Mouse (Mus musculus): Measurements from ENCODE around the gene Shpk. TPM values are rescaled to one million over a fixed set of nuclear protein-coding genes. Genes with fewer than 3 reads are reported as not detected.

Shpk gene
- polyA plus RNA-seq, 1 experiment from 2014 or later: 1.6 TPM

DNA sequence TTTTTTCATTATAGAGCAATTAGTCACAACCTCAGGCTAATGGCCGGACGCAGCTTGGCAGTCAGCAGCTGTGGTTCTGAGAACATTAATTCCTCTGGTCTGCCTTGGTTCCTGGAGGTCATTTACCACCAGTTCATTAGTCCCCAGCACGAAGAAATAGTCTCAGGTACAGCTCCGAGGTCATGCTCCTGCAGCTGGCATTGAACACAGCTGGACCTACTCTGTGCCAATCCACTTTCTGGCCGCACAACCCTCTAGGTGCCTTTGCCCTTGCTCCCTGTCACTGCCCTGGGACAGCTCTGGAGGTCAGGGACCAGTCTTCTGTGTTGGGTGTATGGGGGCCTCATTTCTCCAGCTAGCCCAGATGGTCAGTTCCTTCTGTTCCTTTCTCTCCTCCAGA lies 29.6 kb downstream of the Shpk start:
- no peaks in the 10 kb centered on the region for H3K4me1 ChIP-seq (replicated peaks)
- WGBS: 69% methylated on average over 5 of the region's 5 CpGs

DNA sequence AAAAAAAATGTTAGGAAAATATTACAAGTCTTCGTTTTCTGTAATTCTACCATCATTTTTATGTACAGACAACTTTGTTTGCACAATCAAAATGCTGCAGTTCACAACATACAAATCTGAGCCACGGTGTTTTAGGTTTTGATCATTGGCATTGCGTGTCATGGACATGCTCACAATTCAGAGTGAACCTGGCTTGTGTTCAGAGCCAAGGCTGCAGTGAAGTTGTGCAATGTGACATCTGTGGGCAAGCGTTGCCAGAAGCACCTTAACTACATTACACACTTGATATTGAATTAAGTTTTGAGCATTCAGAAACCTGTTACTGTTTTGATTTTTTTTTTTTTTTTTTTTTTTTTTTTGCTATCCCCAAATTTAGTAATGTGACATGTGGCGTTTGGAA lies 30.8 kb downstream of the Shpk start:
- 90% methylated on average over 5 of the region's 5 CpGs for WGBS
- H3K4me3 ChIP-seq (replicated peaks): no peak overlapping the region
- no peaks in the 10 kb centered on the region for H3K27me3 ChIP-seq
- no peak overlapping the region for H3K9ac ChIP-seq (replicated peaks)
- no peak overlapping the region for H3K27ac ChIP-seq
- H3K36me3 ChIP-seq: no peaks in the 10 kb centered on the region
- no peaks in the 10 kb centered on the region for H3K4me1 ChIP-seq (replicated peaks)
- H3K9me3 ChIP-seq: peaks cover 8% of the 10 kb centered on the region
- no peak overlapping the region for H3K4me2 ChIP-seq
- no peak for ATAC-seq (ENCODE audit: insufficient number of reproducible peaks, insufficient read depth, low FRiP score, low TSS enrichment, low read depth)

More for the DNA sequence above, 29.6 kb downstream of the Shpk start:
- H3K4me3 ChIP-seq (replicated peaks): no peak overlapping the region
- no peak overlapping the region for H3K4me2 ChIP-seq
- H3K36me3 ChIP-seq: no peaks in the 10 kb centered on the region
- H3K9ac ChIP-seq (replicated peaks): no peak overlapping the region
- H3K27ac ChIP-seq: no peak overlapping the region
- ATAC-seq (ENCODE audit: insufficient number of reproducible peaks, insufficient read depth, low FRiP score, low TSS enrichment, low read depth): no peak
- H3K27me3 ChIP-seq: no peaks in the 10 kb centered on the region
- H3K9me3 ChIP-seq: peaks cover 8% of the 10 kb centered on the region

DNA sequence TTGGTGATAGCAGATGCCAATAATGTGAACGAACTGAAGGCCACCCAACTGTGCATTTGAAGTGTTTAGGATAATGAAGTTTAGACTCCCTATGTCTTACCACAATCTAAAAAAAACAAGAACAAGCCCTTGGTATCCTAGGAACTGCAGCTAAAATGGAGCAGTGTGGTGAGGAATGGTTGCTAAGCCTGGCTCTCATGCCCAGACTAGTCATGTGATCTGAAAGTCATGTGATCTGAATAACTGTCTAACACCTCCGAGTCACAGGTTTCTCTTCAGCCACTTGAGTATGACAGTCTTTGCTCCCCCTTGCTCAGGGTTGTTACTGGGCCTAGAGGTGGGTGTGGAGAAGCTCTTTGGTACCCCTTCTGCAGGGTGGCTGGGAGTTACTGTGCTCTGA lies 33.3 kb downstream of the Shpk start:
- H3K4me3 ChIP-seq (replicated peaks): no peak overlapping the region
- H3K4me1 ChIP-seq (replicated peaks): peaks cover 8% of the 10 kb centered on the region
- no peak overlapping the region for H3K4me2 ChIP-seq
- H3K36me3 ChIP-seq: no peaks in the 10 kb centered on the region
- H3K9me3 ChIP-seq: peaks cover 8% of the 10 kb centered on the region
- H3K9ac ChIP-seq (replicated peaks): no peak overlapping the region
- ATAC-seq (ENCODE audit: insufficient number of reproducible peaks, insufficient read depth, low FRiP score, low TSS enrichment, low read depth): no peak
- no peaks in the 10 kb centered on the region for H3K27me3 ChIP-seq
- H3K27ac ChIP-seq: no peak overlapping the region
- 68% methylated on average over 2 of the region's 2 CpGs for WGBS

DNA sequence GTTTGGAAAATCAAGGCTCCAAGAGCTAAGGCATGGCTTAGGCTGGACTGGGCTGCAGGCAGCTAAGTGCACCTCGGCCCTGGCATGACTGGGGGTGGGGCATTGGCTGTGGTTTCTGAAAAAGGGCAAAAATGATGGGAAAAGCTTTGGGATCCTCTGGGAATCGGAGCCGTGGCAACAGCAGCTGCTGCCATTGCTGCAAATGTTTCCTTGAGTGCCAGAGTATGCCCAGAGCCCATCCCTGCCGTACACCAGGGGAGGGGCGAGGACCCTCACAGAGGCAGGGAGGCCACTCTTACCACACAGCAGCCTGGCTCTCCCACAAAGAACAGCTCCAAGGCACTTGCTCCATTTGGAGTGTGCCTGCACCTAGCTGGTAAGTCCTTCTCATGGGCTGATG lies 34.7 kb downstream of the Shpk start, which contains the start of gene Trpv1:
Gene Trpv1 (plus strand): TSS at position 301 of the 400 bp plus-strand sequence.
- H3K4me2 ChIP-seq: no peak within 1 kb of the TSS
- no peak within 1 kb of the TSS for H3K9ac ChIP-seq (replicated peaks)
- peaks cover 5% of the 10 kb centered on the region for H3K9me3 ChIP-seq
- no peak within 1 kb of the TSS for H3K27ac ChIP-seq
- WGBS: 83% methylated on average over 5 of the region's 5 CpGs
- peaks cover 8% of the 10 kb centered on the region for H3K4me1 ChIP-seq (replicated peaks)
- no peak within 1 kb of the TSS for H3K4me3 ChIP-seq (replicated peaks)
- no peaks in the 10 kb centered on the region for H3K27me3 ChIP-seq
- H3K36me3 ChIP-seq: no peaks in the 10 kb centered on the region
- no peak for ATAC-seq (ENCODE audit: insufficient number of reproducible peaks, insufficient read depth, low FRiP score, low TSS enrichment, low read depth)

DNA sequence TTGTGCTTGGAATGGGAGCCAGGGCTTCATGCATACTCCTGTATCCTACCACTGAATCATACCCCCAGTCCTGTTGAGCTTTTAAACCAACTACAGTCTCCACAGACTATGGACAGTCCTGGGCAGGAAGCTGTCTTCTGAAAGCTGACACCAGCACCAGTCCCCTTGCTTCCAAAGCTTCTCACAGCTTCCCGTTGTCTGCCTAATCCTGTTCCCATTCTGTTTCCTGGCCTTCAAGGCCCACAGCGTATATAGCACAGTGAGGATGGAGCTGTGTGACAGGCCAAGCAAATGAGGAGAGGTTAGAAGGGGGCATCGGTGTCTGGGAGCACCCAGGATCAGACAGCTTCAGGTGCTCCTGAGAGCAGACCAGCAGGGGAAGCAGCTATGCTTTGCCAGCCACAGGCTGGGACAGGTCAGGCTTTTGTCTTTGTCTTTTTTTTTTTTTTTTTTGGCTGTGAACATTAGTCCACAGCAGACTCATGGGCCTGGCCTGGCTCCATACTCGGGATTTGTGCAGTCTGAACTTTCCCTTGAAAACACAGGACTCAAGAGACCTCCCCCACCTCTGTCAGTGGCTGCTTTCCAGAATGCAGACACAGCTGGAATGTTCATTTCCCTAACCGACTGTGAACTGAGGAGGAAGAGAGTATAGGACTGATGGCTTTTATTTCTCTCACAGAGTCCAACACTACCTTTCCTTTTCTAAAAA lies 36.9 kb downstream of the Shpk start:
- 36% methylated on average over 5 of the region's 5 CpGs for WGBS
- Histone ChIP-seq H3K9me3 (no peaks in the 10 kb centered on the region), H3K9ac (replicated peaks) (no peak overlapping the region), H3K27ac (peak overlapping the region; percentile 87), H3K27me3 (no peaks in the 10 kb centered on the region), H3K4me2 (no peak overlapping the region), H3K4me3 (replicated peaks) (no peak overlapping the region), H3K4me1 (replicated peaks) (peaks cover 8% of the 10 kb centered on the region), H3K36me3 (no peaks in the 10 kb centered on the region)
- peak; percentile 64 for ATAC-seq (ENCODE audit: insufficient number of reproducible peaks, insufficient read depth, low FRiP score, low TSS enrichment, low read depth)

DNA sequence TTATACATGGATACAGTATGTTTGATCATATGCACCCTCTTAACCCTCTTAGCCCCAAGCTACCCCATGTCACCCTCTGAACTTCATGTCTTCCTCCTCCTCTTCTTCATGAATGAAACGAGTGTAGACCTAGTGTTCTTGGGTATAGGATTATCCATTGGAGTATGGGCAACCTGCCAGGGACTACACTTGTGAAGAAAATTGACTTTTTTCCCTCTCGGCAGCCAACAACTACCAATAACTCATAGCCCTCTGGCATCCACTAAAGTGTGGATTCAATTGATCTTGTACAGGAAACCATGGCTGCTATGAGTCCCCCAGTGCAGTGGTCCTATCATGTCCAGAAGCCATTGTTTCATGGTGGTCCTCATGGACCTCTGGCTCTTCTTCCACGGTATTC lies 37.5 kb downstream of the Shpk start:
- no peak for ATAC-seq (ENCODE audit: insufficient number of reproducible peaks, insufficient read depth, low FRiP score, low TSS enrichment, low read depth)
- Histone ChIP-seq H3K27ac (peak overlapping the region; percentile 47), H3K4me1 (replicated peaks) (peaks cover 8% of the 10 kb centered on the region), H3K36me3 (no peaks in the 10 kb centered on the region), H3K9ac (replicated peaks) (no peak overlapping the region), H3K9me3 (no peaks in the 10 kb centered on the region), H3K27me3 (no peaks in the 10 kb centered on the region), H3K4me3 (replicated peaks) (no peak overlapping the region), H3K4me2 (no peak overlapping the region)
- 67% methylated on average over 3 of the region's 3 CpGs for WGBS

DNA sequence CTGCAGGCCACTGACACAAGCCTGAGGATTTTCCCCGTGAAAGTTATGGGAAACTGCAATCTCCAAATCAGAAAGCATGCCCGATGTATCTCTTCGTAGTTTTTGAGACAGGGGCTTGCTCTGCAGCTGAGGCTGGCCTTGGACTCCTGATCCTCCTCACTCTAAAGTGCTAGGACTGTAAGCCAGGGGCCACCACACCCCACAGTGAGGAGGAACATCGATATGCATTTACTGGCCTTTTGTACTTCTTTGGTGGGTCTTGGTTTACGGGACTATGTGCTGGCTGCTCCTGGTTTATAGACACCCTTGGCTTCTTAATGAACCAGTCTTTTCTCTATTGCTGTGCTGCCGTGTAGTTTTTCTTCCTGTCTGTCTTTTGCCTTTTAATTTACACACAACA lies 42.9 kb downstream of the Shpk start:
- no peak overlapping the region for H3K4me3 ChIP-seq (replicated peaks)
- no peaks in the 10 kb centered on the region for H3K27me3 ChIP-seq
- H3K4me2 ChIP-seq: no peak overlapping the region
- peaks cover 4% of the 10 kb centered on the region; the same call in 1 of the 2 replicates for H3K4me1 ChIP-seq (replicated peaks)
- 65% methylated on average over 6 of the region's 6 CpGs for WGBS
- H3K9ac ChIP-seq (replicated peaks): no peak overlapping the region
- H3K36me3 ChIP-seq: no peaks in the 10 kb centered on the region
- H3K9me3 ChIP-seq: 0 out of 2 replicates have a peak, but pooled peaks cover 4% of the 10 kb centered on the region
- no peak overlapping the region for H3K27ac ChIP-seq
- ATAC-seq (ENCODE audit: insufficient number of reproducible peaks, insufficient read depth, low FRiP score, low TSS enrichment, low read depth): no peak

DNA sequence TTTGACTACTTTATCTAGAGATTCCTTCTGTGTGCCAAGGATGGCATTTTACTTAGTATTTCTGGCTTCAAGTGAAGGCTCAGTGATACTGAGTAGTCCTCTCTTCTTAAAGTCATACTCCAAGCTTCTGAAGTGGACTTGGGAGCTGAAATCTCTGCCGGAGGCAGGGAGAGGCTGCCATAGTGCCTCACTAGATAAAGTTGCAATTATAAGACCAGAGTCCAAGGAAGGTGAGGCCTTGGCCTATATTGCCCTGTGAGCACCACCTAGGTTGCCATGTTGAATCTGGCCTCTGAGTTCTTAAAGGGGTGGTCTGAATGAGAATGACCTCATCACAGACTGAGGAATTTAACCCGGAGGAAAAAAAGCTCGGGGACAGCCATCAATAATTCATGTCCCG lies 43.5 kb downstream of the Shpk start:
- H3K4me3 ChIP-seq (replicated peaks): no peak overlapping the region
- WGBS: 88% methylated on average over 4 of the region's 4 CpGs
- H3K9me3 ChIP-seq: 0 out of 2 replicates have a peak, but pooled peaks cover 6% of the 10 kb centered on the region
- H3K36me3 ChIP-seq: no peaks in the 10 kb centered on the region
- no peak for ATAC-seq (ENCODE audit: insufficient number of reproducible peaks, insufficient read depth, low FRiP score, low TSS enrichment, low read depth)
- H3K9ac ChIP-seq (replicated peaks): no peak overlapping the region
- no peak overlapping the region for H3K27ac ChIP-seq
- no peaks in the 10 kb centered on the region for H3K27me3 ChIP-seq
- 0 out of 2 replicates have a peak, but pooled peaks cover 4% of the 10 kb centered on the region for H3K4me1 ChIP-seq (replicated peaks)
- H3K4me2 ChIP-seq: no peak overlapping the region

DNA sequence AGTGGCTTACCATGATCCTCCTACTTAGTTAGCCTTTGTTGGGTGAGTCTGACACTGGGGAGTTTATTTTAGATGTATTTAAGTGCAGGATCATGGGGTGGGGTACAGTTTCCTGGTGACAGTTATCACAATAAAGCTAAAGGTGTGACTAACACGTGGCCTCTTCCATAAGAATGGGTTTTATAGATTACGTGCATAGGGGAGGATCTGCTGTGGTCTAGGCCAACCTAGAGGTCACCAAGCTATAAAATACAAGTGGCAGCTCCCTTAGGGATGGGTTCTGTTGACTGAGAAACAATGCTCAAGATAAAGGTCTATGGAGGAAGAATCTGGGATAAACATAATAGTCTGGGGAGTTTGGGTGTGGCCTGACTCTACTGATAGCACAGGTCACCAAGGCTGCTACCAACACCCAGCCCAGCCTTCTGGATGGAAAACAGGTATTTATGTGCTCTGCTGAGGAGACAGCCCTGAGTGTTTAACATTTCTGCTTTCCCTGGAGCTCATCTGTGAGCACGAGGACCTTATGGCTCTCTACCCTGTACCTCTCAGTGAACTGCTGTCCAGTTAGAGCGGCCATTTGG lies 58.2 kb downstream of the Shpk start:
- Histone ChIP-seq H3K9ac (replicated peaks) (no peak overlapping the region), H3K36me3 (no peaks in the 10 kb centered on the region), H3K9me3 (no peaks in the 10 kb centered on the region), H3K4me2 (no peak overlapping the region), H3K27ac (no peak overlapping the region), H3K4me1 (replicated peaks) (no peaks in the 10 kb centered on the region), H3K4me3 (replicated peaks) (no peak overlapping the region), H3K27me3 (no peaks in the 10 kb centered on the region)
- ATAC-seq (ENCODE audit: insufficient number of reproducible peaks, insufficient read depth, low FRiP score, low TSS enrichment, low read depth): no peak
- 79% methylated on average over 4 of the region's 4 CpGs for WGBS

DNA sequence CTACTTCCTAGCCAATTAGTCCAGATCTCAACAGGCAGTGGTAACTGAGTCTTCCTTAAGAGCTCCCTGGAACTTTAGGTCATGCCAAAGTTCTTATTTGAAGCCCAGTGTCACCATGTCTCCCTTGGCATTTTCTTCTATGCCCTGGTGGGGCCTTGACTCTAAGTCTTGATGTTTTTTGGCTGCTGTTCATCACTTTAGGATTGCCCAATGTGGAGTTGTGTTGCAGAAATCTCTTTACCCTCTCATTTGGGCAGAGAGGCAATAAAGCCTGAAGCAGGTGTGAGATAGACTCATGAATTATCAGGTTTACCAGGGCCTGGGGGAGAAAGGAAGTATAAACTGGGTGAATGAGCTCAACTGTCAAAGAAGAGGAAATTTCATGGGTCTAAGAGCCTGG lies 59.4 kb downstream of the Shpk start:
- Histone ChIP-seq H3K4me2 (no peak overlapping the region), H3K9me3 (no peaks in the 10 kb centered on the region), H3K4me3 (replicated peaks) (no peak overlapping the region), H3K27ac (no peak overlapping the region), H3K9ac (replicated peaks) (no peak overlapping the region), H3K4me1 (replicated peaks) (no peaks in the 10 kb centered on the region), H3K27me3 (no peaks in the 10 kb centered on the region), H3K36me3 (no peaks in the 10 kb centered on the region)
- no peak for ATAC-seq (ENCODE audit: insufficient number of reproducible peaks, insufficient read depth, low FRiP score, low TSS enrichment, low read depth)

DNA sequence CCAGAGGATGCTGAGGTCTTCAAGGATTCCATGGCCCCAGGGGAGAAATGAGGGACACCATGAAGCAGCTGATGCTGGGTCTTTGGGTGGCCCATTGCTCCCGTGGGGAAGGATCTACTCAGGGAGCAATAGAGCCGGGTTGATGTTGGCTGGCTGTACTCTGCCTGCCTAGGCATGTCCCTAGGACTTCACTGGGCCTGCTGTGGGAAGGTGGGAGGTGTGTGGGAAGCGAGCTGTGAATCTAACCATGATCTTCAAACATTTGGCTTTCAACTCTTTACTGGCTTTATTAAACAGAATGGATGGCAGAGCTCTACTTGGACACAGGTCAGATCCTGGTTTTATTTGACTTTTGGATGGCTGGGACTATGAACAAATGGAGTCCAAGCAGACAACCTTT lies 61.2 kb downstream of the Shpk start:
- H3K9me3 ChIP-seq: no peaks in the 10 kb centered on the region
- H3K27me3 ChIP-seq: no peaks in the 10 kb centered on the region
- no peaks in the 10 kb centered on the region for H3K4me1 ChIP-seq (replicated peaks)
- H3K27ac ChIP-seq: no peak overlapping the region
- WGBS: 60% methylated on average over 3 of the region's 3 CpGs
- H3K4me2 ChIP-seq: no peak overlapping the region
- no peak overlapping the region for H3K9ac ChIP-seq (replicated peaks)
- H3K4me3 ChIP-seq (replicated peaks): no peak overlapping the region
- no peaks in the 10 kb centered on the region for H3K36me3 ChIP-seq
- no peak for ATAC-seq (ENCODE audit: insufficient number of reproducible peaks, insufficient read depth, low FRiP score, low TSS enrichment, low read depth)

DNA sequence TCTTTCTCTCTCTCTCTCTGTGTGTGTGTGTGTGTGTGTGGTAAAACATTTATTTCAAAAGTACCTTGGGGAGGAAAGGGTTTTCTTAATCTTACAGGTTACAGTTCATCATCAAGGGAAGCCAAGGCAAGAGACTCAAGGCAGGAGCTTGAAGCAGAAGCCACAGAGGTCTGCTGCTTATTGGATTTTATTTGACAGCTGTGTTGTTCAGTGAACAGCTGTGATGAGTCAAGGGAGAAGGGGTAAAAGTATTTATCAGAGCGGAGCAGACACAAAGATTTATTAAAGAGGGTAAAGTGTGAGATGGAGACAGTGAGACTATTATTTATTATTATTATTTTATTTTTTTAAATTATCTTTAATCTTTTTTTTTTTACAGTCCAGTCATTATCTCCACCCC lies 62.1 kb downstream of the Shpk start:
- Histone ChIP-seq H3K27ac (no peak overlapping the region), H3K4me2 (no peak overlapping the region), H3K9me3 (no peaks in the 10 kb centered on the region), H3K4me3 (replicated peaks) (no peak overlapping the region), H3K4me1 (replicated peaks) (no peaks in the 10 kb centered on the region), H3K27me3 (no peaks in the 10 kb centered on the region), H3K9ac (replicated peaks) (no peak overlapping the region), H3K36me3 (no peaks in the 10 kb centered on the region)
- 71% methylated on average over 1 of the region's 1 CpGs for WGBS
- ATAC-seq (ENCODE audit: insufficient number of reproducible peaks, insufficient read depth, low FRiP score, low TSS enrichment, low read depth): no peak
